Comparison of ENCODE assay signal across 21 mouse cellular contexts in the genomic region with DNA sequence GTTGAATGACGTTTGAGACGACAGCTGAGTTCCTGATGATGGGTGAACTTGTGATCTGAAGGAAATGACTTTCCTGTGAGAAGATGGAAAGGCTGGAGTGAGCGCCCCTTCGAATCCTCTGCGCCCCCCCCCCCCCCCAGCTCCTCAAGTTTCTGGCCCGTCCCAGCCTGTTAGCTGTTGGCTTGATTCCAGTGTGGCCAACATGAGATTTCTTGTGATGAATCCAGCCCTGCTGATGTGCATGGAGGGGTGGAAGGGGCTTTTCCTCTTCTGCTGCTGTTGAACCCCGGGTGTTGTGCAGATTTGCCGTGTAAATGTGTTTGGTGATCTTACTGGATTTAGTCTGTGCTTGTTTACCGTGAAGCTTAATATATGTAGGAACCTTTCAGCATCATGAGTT. TPM values are rescaled to one million over a fixed set of nuclear protein-coding genes. Genes with fewer than 3 reads are reported as not detected.
"Had no signal": no experiment of that assay in that cellular context is flagged by ENCODE, and none has a peak within 500 bp of the region (broad histone marks: within the 10 kb centered on the region; RNA-seq: fewer than 3 reads in every experiment).

No protein-coding gene starts in this region.

- H3K36me3 ChIP-seq: hindbrain, embryonic 12.5 days; intestine, embryonic 15.5 days had no signal

- H3K4me2 ChIP-seq: heart, embryonic 12.5 days; hindbrain, embryonic 12.5 days; hindbrain, embryonic 14.5 days; intestine, embryonic 15.5 days; liver, embryonic 11.5 days had no signal

- H3K27me3 ChIP-seq: heart, embryonic 12.5 days; intestine, embryonic 15.5 days had no signal

- H3K9ac ChIP-seq: heart, embryonic 12.5 days; hindbrain, embryonic 12.5 days; hindbrain, embryonic 14.5 days; intestine, embryonic 15.5 days had no signal

- H3K4me3 ChIP-seq: gastrocnemius, adult 2 months; heart, embryonic 10.5 days; heart, embryonic 12.5 days; hindbrain, embryonic 10.5 days; hindbrain, embryonic 12.5 days; intestine, embryonic 15.5 days; layer of hippocampus, adult 2 months; left cerebral cortex, adult 2 months had no signal

- ATAC-seq: hindbrain, embryonic 16.5 days; inflammation-experienced regulatory T-cells, adult 6 months; intestine, embryonic 15.5 days; intestine, postnatal 0 days had no signal

- H3K27ac ChIP-seq: gastrocnemius, adult 2 months; heart, embryonic 10.5 days; hindbrain, embryonic 10.5 days; hindbrain, embryonic 12.5 days; hindbrain, embryonic 14.5 days; intestine, embryonic 15.5 days; layer of hippocampus, adult 2 months; left cerebral cortex, adult 2 months had no signal

- DNase-seq: gastrocnemius, adult 2 months; gastrocnemius, postnatal 10 days; gastrocnemius, postnatal 25 days; heart, adult 18-20 months; heart, postnatal 10 days; heart, postnatal 4 days; kidney, adult 18-20 months; kidney, adult 9 months; liver had no signal

- H3K4me1 ChIP-seq: hindbrain, embryonic 12.5 days had no signal

- H3K9me3 ChIP-seq: heart, embryonic 10.5 days; heart, embryonic 12.5 days; hindbrain, embryonic 10.5 days; hindbrain, embryonic 12.5 days; intestine, embryonic 15.5 days had no signal

RNA-seq across cellular contexts. Expression of gene Lhfpl2, which starts 31.2 kb away (rescaled TPM):
- polyA plus RNA-seq: inflammation-experienced regulatory T-cells, adult 6 months had no signal
